Mouse (Mus musculus) heart, postnatal 0 days (tissue): Measurements from ENCODE around the gene Cacna2d1. TPM values are rescaled to one million over a fixed set of nuclear protein-coding genes. Genes with fewer than 3 reads are reported as not detected.
A peak's percentile ranks its signal among the peaks of the same experiment; 100 is the strongest.

Source experiments
- ATAC-seq: fragments of 200-750 bp; cut with Nextera tagmentation; 2 replicates; pipeline ENCODE4 v1.8.0; 2017; ENCODE audit warnings: low read depth, moderate number of reproducible peaks, moderate library complexity; ENCODE audit not compliant: insufficient read depth
- DNase-seq: peaks from one replicate; pipeline ENCODE4 v3.0.0-alpha.2; 2016; ENCODE audit warnings: low spot score
- H3K27ac ChIP-seq: fragments of 300-500 bp; sonication (generic); 2 replicates; pipeline ENCODE4 v1.5.1; 2014; ENCODE audit warnings: low read depth, mild to moderate bottlenecking
- H3K27me3 ChIP-seq: fragments of 300-500 bp; sonication (generic); 2 replicates; pipeline ENCODE4 v1.6.1; 2014; ENCODE audit warnings: low read length, mixed read lengths; ENCODE audit not compliant: control insufficient read depth, insufficient read depth
- H3K36me3 ChIP-seq: fragments of 300-500 bp; sonication (generic); replicated peaks from 2 replicates; pipeline ENCODE4 v1.6.1; 2014; ENCODE audit warnings: low read length, mixed read lengths; ENCODE audit not compliant: control insufficient read depth, insufficient read depth
- H3K4me1 ChIP-seq: fragments of 300-500 bp; sonication (generic); 2 replicates; pipeline ENCODE4 v1.6.1; 2014; ENCODE audit warnings: antibody characterized with exemption; ENCODE audit not compliant: control insufficient read depth, insufficient read depth
- H3K4me2 ChIP-seq: fragments of 300-500 bp; sonication (generic); 2 replicates; pipeline ENCODE4 v1.6.1; 2014; ENCODE audit warnings: low read depth, mild to moderate bottlenecking, low read length, moderate library complexity
- H3K4me3 ChIP-seq: fragments of 300-500 bp; sonication (generic); 2 replicates; pipeline ENCODE4 v1.5.1; 2014; ENCODE audit warnings: low read depth, low read length
- H3K9ac ChIP-seq: fragments of 300-500 bp; sonication (generic); replicated peaks from 2 replicates; pipeline ENCODE4 v1.6.1; 2014; ENCODE audit warnings: low read depth, low read length, mixed read lengths
- H3K9me3 ChIP-seq: fragments of 300-500 bp; sonication (generic); replicated peaks from 2 replicates; pipeline ENCODE4 v1.6.1; 2016; ENCODE audit warnings: low read length; ENCODE audit not compliant: control insufficient read depth
- CTCF ChIP-seq: IDR thresholded peaks from 2 replicates; pipeline ENCODE4 v1.5.1; 2016; ENCODE audit warnings: antibody characterized with exemption, control low read depth, low read depth
- EP300 ChIP-seq: IDR thresholded peaks from 2 replicates; pipeline ENCODE4 v1.6.1; 2016; ENCODE audit warnings: antibody characterized with exemption, low read depth
- WGBS: fragments of 180-500 bp; shearing (Covaris S2); extraction: QIAGEN DNeasy Blood & Tissue Kit; methylation state at CpG from one replicate; pipeline ENCODE4 v1.1.7; 2014; 5-methylcytosine and 5-hydroxymethylcytosine counted together
- polyA plus RNA-seq: library from polyadenylated mRNA; unstranded; fragments of >200 nt; fragmentation: Nextera tagmentation; extraction: Ambion mirVana; gene quantifications from 2 replicates; pipeline ENCODE4 v1.2.1, GENCODE M21; 2015
- total RNA-seq: library from RNA; depleted of rRNA; stranded (reverse); fragments of >200 nt; gene quantifications from 2 replicates; pipeline ENCODE4 v1.2.3, GENCODE M21; 2014; ENCODE audit warnings: low replicate concordance

Cacna2d1 gene
- total and polyA plus RNA-seq, 2 experiments from 2014 or later, result 17.7 to 37.6 TPM

DNA sequence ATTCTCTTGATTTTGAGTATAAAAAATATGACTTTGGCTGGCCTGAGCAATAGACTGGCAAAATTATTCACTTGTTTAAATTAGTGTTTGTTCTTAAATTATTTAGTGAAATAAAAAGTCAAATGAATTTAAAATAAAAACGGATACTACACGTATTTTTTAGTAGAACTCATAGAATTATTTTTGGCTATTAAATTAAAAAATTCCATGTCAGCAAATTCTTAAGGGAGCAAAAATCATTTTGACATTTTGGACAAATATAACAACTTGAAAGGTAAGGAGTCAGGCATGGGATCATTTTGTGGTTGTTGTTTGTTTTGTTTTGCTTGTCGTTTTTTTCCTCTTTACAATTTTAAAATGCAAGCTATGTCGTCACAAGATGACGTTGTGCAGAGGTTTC is 346.7 kb downstream of the Cacna2d1 start:
- no peak for TF ChIP-seq EP300
- no peak for TF ChIP-seq CTCF
- 82% methylated on average over 5 of the region's 5 CpGs for WGBS

GRCm38 (mm10) chr5:16293223-16293622 is 358.7 kb downstream of the Cacna2d1 start:
- TF ChIP-seq EP300, result no peak
- TF ChIP-seq CTCF, result peak; percentile 44
- Histone ChIP-seq H3K4me2 (no peak overlapping the region), H3K4me3 (no peak overlapping the region), H3K4me1 (no peaks in the 10 kb centered on the region), H3K27me3 (no peaks in the 10 kb centered on the region), H3K9me3 (no peaks in the 10 kb centered on the region), H3K9ac (no peak overlapping the region), H3K27ac (no peak overlapping the region), H3K36me3 (no peaks in the 10 kb centered on the region)
- peak; percentile 36 for DNase-seq
- no peak for ATAC-seq
- 11% methylated on average over 1 of the region's 1 CpGs for WGBS

More for the DNA sequence above, 346.7 kb downstream of the Cacna2d1 start:
- Histone ChIP-seq H3K27me3 (no peaks in the 10 kb centered on the region), H3K4me2 (no peak overlapping the region), H3K4me3 (no peak overlapping the region), H3K4me1 (no peaks in the 10 kb centered on the region), H3K9ac (no peak overlapping the region), H3K36me3 (0 out of 2 replicates have a peak, but pooled peaks cover 9% of the 10 kb centered on the region), H3K27ac (no peak overlapping the region), H3K9me3 (peaks cover 5% of the 10 kb centered on the region; the same call in 1 of the 2 replicates)
- no peak for ATAC-seq
- no peak for DNase-seq

- Histone ChIP-seq H3K36me3 (no peaks in the 10 kb centered on the region), H3K27me3 (no peaks in the 10 kb centered on the region), H3K4me2 (no peak overlapping the region), H3K4me1 (no peaks in the 10 kb centered on the region), H3K9ac (no peak overlapping the region), H3K9me3 (no peaks in the 10 kb centered on the region), H3K4me3 (no peak overlapping the region), H3K27ac (no peak overlapping the region)
- DNase-seq (no peak), ATAC-seq (no peak)
- WGBS, result 58% methylated on average over 4 of the region's 4 CpGs
- TF ChIP-seq EP300 (no peak), CTCF (no peak)
Measured at GRCm38 (mm10) chr5:16293825-16294224, 359.3 kb downstream of the Cacna2d1 start.

- no peak for DNase-seq
- Histone ChIP-seq H3K27me3 (no peaks in the 10 kb centered on the region), H3K4me2 (no peak overlapping the region), H3K4me1 (no peaks in the 10 kb centered on the region), H3K36me3 (no peaks in the 10 kb centered on the region), H3K9me3 (no peaks in the 10 kb centered on the region), H3K4me3 (no peak overlapping the region), H3K9ac (no peak overlapping the region), H3K27ac (no peak overlapping the region)
- 86% methylated on average over 4 of the region's 4 CpGs for WGBS
- no peak for TF ChIP-seq CTCF
- no peak for TF ChIP-seq EP300
- no peak for ATAC-seq
Measured at GRCm38 (mm10) chr5:16294708-16295107, 360.2 kb downstream of the Cacna2d1 start.

- Histone ChIP-seq H3K4me1 (no peaks in the 10 kb centered on the region), H3K27me3 (no peaks in the 10 kb centered on the region), H3K9ac (no peak overlapping the region), H3K27ac (no peak overlapping the region), H3K36me3 (no peaks in the 10 kb centered on the region), H3K4me3 (no peak overlapping the region), H3K9me3 (no peaks in the 10 kb centered on the region), H3K4me2 (no peak overlapping the region)
- ATAC-seq (no peak), DNase-seq (no peak)
- TF ChIP-seq CTCF, result no peak
- TF ChIP-seq EP300, result no peak
- WGBS, result 67% methylated on average over 4 of the region's 4 CpGs
Measured at GRCm38 (mm10) chr5:16297170-16297771, 362.8 kb downstream of the Cacna2d1 start.

GRCm38 (mm10) chr5:16299631-16300030 is 365.1 kb downstream of the Cacna2d1 start:
- DNase-seq (no peak), ATAC-seq (no peak)
- 70% methylated on average over 6 of the region's 6 CpGs for WGBS
- TF ChIP-seq EP300 (no peak), CTCF (no peak)
- Histone ChIP-seq H3K27me3 (no peaks in the 10 kb centered on the region), H3K4me2 (no peak overlapping the region), H3K27ac (no peak overlapping the region), H3K9ac (no peak overlapping the region), H3K4me3 (no peak overlapping the region), H3K4me1 (no peaks in the 10 kb centered on the region), H3K9me3 (no peaks in the 10 kb centered on the region), H3K36me3 (no peaks in the 10 kb centered on the region)
